Comparison of ENCODE assay signal across 27 mouse cellular contexts in the genomic region with DNA sequence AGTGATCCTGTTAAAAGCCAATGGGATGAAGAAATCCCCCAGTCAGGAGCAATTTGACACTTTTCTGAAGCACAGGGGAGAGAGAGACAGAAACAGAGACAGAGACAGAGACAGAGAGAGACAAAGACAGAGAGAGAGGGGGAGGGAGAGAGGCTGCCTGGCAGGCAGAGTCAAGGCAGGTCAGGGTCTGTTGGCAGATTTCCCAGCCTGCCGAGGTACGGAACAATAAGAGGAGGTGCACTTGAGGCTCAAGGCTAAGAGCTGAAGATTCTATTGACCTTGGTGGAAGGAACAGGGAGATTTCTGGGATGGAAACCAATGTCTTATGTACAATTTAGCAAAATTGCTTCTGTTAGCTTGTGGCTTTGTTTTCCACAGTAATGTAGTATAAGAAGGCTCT. TPM values are rescaled to one million over a fixed set of nuclear protein-coding genes. Genes with fewer than 3 reads are reported as not detected.
DNase-seq lines count a peak whose midpoint lies in the region; TF ChIP-seq lines count a peak whose summit lies in the region.
"Had no signal": no experiment of that assay in that cellular context is flagged by ENCODE, and none has a peak within 500 bp of the region (broad histone marks: within the 10 kb centered on the region; RNA-seq: fewer than 3 reads in every experiment).

No protein-coding gene starts in this region.

- peak; percentile 7 for DNase-seq in kidney, adult 2 months
- no peak for DNase-seq in kidney, adult 11 months
- DNase-seq in ovary, adult 18-20 months (ENCODE audit: low spot score): peak; percentile 71
- no peak for DNase-seq in ovary, postnatal 14 days (ENCODE audit: low spot score)
- peak; percentile 49 for DNase-seq in adrenal gland, postnatal 25 days
- DNase-seq in thymus, postnatal 14 days: no peak
- no peak for DNase-seq in gastrocnemius, adult 8-10 months (ENCODE audit: low spot score in 2 of 2)
- DNase-seq: cerebellum, adult 11 months; cerebellum, adult 9-11 months; forebrain, postnatal 0 days; liver, embryonic 13.5 days; lung, adult 2 months; lung, postnatal 36 days; right cerebral cortex, adult 18-20 months; right cerebral cortex, postnatal 4 days; thymus, adult 18-20 months; thymus, postnatal 4 days had no signal

- no peak for TF ChIP-seq CTCF in kidney, adult 2 months (conservative IDR thresholded peaks at IDR 0.05; ENCODE audit: insufficient read depth, insufficient read length, low read depth, low read length)

- 12% methylated on average over 2 of the region's 2 CpGs for WGBS in kidney, adult 2 months

- H3K27ac ChIP-seq in kidney, adult 2 months (ENCODE audit: insufficient read depth, low read depth, low read length): no peak overlapping the region
- H3K27ac ChIP-seq: forebrain, embryonic 10.5 days; left cerebral cortex, adult 2 months; liver, embryonic 13.5 days; midbrain, embryonic 13.5 days had no signal

- TF ChIP-seq POLR2A in kidney, adult 2 months (IDR thresholded peaks at IDR 0.05; ENCODE audit: low read depth, low read length): no peak

- no peak overlapping the region for H3K4me3 ChIP-seq in kidney, adult 2 months (ENCODE audit: insufficient read depth, low read depth, low read length)
- H3K4me3 ChIP-seq: forebrain, embryonic 10.5 days; left cerebral cortex, adult 2 months; liver, embryonic 13.5 days; megakaryocyte, embryonic 14.5 days; midbrain, embryonic 13.5 days had no signal

- no peaks in the 10 kb centered on the region for H3K36me3 ChIP-seq in kidney, adult 2 months (ENCODE audit: control insufficient read depth, insufficient read depth, low read length)
- H3K36me3 ChIP-seq: forebrain, embryonic 10.5 days; midbrain, embryonic 13.5 days had no signal

- H3K4me1 ChIP-seq in kidney, adult 2 months (ENCODE audit: control insufficient read depth, insufficient read depth, low read length): no peaks in the 10 kb centered on the region
- H3K4me1 ChIP-seq: forebrain, embryonic 10.5 days; liver, embryonic 13.5 days; megakaryocyte, embryonic 14.5 days; midbrain, embryonic 13.5 days had no signal

- H3K27me3 ChIP-seq in kidney, adult 2 months (replicated peaks; ENCODE audit: control insufficient read depth, insufficient read depth, low read length): no peaks in the 10 kb centered on the region
- H3K27me3 ChIP-seq: liver, embryonic 13.5 days; midbrain, embryonic 13.5 days had no signal

RNA-seq across cellular contexts. Expression of gene Nox1, which starts 26.4 kb away (rescaled TPM):
- polyA plus RNA-seq in kidney, adult 2 months (2012; rRNA removed): 0.05 and 0.14 TPM in 2 replicates
- 0.79 TPM in 1 of 2 replicates, not detected in the other for total RNA-seq in adrenal gland, postnatal 25 days (2021)
- under 1 TPM in 1 of 4 experiments, not detected in 3; 0.56 TPM for total RNA-seq in gastrocnemius, adult 8-10 months (2022)
- total RNA-seq: forebrain, postnatal 0 days; layer of hippocampus, postnatal 10 days; left cerebral cortex, adult 2 months; left cerebral cortex, postnatal 36 days had no signal
- polyA plus RNA-seq: forebrain, embryonic 10.5 days; forebrain, postnatal 0 days; gonadal fat pad, adult 2 months; hindbrain, embryonic 11.5 days; liver, embryonic 13.5 days; neural tube, embryonic 11.5 days had no signal

RNA-seq across cellular contexts. Expression of gene Trmt2b, which starts 28.6 kb away (rescaled TPM):
- 18.1 and 20.1 TPM in 2 replicates for polyA plus RNA-seq in kidney, adult 2 months (2012; rRNA removed)
- total RNA-seq in adrenal gland, postnatal 25 days (2021): 32.6 and 39.3 TPM in 2 replicates
- total RNA-seq in gastrocnemius, adult 8-10 months (2022): 10 to 100 TPM in 2 of 4 experiments, 1 to 10 TPM in 2; 8.5 to 13.4 (median 11.0) TPM

RNA-seq across cellular contexts. Expression of gene Tmem35a, which starts 46.8 kb away (rescaled TPM):
- 3.8 and 4.8 TPM in 2 replicates for polyA plus RNA-seq in kidney, adult 2 months (2012; rRNA removed)
- 216 and 250 TPM in 2 replicates for total RNA-seq in adrenal gland, postnatal 25 days (2021)
- total RNA-seq in gastrocnemius, adult 8-10 months (2022): under 1 TPM in 1 of 4 experiments, not detected in 3; 0.17 TPM
- total RNA-seq: common myeloid progenitor, adult 5-6 weeks had no signal

RNA-seq across cellular contexts. Expression of gene Cenpi, which starts 59.7 kb away (rescaled TPM):
- 0.09 and 0.23 TPM in 2 replicates for polyA plus RNA-seq in kidney, adult 2 months (2012; rRNA removed)
- total RNA-seq in adrenal gland, postnatal 25 days (2021): 3.1 and 5.5 TPM in 2 replicates
- total RNA-seq in gastrocnemius, adult 8-10 months (2022): under 1 TPM in 2 of 4 experiments, not detected in 2; 0.16 to 0.17 TPM

Comparison
In these comparisons a context has a peak if more than half of its experiments do, and no peak if none do; other contexts are left out.
1. DNase-seq: peak in kidney, adult 2 months (single experiment), ovary, adult 18-20 months (single experiment) and adrenal gland, postnatal 25 days (single experiment); none in kidney, adult 11 months (single experiment), ovary, postnatal 14 days (single experiment), thymus, postnatal 14 days (single experiment) and gastrocnemius, adult 8-10 months (0 of 2).
2. RNA of gene Tmem35a, which starts 46.8 kb away (total RNA-seq): 216 to 250 TPM in adrenal gland, postnatal 25 days; 0.17 TPM in gastrocnemius, adult 8-10 months; every median in the first group is over 100 times any median in the second.